Mouse (Mus musculus): ENCODE results near the gene Vps13c. TPM values are rescaled to one million over a fixed set of nuclear protein-coding genes. Genes with fewer than 3 reads are reported as not detected.

The Vps13c gene
- polyA plus RNA-seq, 1 experiment from 2014 or later: 9.3 TPM

DNA sequence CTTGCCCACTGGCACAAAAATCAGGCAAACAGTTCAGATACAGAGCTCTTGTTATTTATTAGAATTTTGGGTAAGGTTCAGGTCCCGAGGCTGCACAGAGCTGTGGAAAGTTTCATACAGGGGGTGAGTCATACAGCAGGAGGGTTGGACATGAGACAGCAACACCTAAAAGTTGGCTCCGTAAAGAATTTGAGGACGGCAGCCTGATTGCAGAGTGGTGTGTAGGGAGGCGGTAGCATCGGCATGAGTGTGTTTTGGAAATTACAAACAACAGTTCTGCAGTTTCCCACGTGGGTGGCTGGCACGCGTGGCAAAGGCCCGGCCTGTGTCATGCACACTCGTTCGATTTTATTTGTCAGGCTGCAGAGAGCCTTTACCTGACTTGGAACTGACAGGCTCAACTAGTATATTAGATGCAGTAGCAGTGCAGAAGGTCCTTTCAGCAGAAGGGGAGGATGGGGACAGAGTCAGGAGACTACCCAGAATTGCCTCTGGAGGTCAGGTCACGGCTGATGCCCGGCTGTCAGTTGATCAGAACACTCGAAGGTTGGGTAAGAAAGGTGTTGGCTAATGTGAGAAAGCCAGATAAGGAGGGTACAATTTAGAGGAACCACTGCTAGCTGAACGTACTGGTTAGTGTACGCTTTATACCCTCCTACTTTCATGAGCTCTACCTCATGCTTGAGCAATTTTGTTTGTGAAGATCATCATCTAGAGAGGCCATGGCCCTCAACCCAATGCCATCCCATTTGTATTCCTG lies 29.7 kb downstream of the Vps13c start:
- WGBS: 91% methylated on average over 16 of the region's 16 CpGs
- no peak for ATAC-seq

DNA sequence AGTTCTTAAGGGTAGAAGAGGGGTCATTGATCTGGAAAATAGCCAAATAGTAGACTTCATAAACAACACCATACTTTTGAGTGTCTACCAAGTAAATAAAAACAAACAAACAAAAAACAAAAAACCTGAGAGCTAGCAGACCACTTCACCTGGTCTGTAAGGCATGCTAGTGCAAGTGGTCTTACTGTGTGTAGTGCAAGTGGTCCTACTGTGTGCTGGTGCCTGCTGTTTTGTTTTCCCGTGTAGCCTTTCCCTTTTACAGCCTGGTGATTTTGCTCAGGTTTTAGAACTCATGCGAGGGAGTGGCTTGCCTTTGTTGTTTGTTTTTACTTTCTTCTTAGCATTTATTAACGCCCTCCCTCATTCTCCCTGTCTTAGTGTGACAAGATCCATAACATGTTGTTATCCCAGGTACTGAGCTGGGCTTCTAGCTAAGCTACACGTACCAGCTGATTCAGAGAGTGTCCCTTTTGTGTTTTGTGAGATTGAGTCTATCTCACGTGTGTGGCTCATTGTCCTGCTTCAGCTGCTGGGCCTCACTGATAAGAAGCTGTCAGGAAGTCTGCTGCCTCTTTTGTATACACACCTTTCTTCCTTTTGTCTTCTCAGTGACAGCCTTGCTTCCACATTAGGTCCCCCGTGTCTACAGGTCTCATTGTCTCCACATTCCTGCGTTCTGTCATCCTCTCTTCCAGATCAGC lies 34.5 kb downstream of the Vps13c start:
- H3K4me3 ChIP-seq (ENCODE audit: low read length): no peak overlapping the region
- no peak for ATAC-seq
- H3K36me3 ChIP-seq (ENCODE audit: control insufficient read depth, insufficient read depth, low read length): no peaks in the 10 kb centered on the region
- H3K4me2 ChIP-seq (ENCODE audit: low read length): no peak overlapping the region
- WGBS: 76% methylated on average over 7 of the region's 7 CpGs
- no peaks in the 10 kb centered on the region for H3K27me3 ChIP-seq (replicated peaks; ENCODE audit: control insufficient read depth, insufficient read depth, low read length)
- no peaks in the 10 kb centered on the region for H3K4me1 ChIP-seq (ENCODE audit: control insufficient read depth, insufficient read depth, low read depth, low read length)
- no peaks in the 10 kb centered on the region for H3K9me3 ChIP-seq (ENCODE audit: control insufficient read depth, low read length)
- H3K27ac ChIP-seq (ENCODE audit: low read depth, low read length): no peak overlapping the region
- no peak overlapping the region for H3K9ac ChIP-seq (ENCODE audit: low read depth, low read length)

More for the DNA sequence above, 29.7 kb downstream of the Vps13c start:
- H3K4me1 ChIP-seq (ENCODE audit: control insufficient read depth, insufficient read depth, low read depth, low read length): no peaks in the 10 kb centered on the region
- no peaks in the 10 kb centered on the region for H3K36me3 ChIP-seq (ENCODE audit: control insufficient read depth, insufficient read depth, low read length)
- H3K4me2 ChIP-seq (ENCODE audit: low read length): no peak overlapping the region
- H3K9ac ChIP-seq (ENCODE audit: low read depth, low read length): no peak overlapping the region
- no peaks in the 10 kb centered on the region for H3K27me3 ChIP-seq (replicated peaks; ENCODE audit: control insufficient read depth, insufficient read depth, low read length)
- H3K9me3 ChIP-seq (ENCODE audit: control insufficient read depth, low read length): no peaks in the 10 kb centered on the region
- H3K4me3 ChIP-seq (ENCODE audit: low read length): no peak overlapping the region
- H3K27ac ChIP-seq (ENCODE audit: low read depth, low read length): no peak overlapping the region

DNA sequence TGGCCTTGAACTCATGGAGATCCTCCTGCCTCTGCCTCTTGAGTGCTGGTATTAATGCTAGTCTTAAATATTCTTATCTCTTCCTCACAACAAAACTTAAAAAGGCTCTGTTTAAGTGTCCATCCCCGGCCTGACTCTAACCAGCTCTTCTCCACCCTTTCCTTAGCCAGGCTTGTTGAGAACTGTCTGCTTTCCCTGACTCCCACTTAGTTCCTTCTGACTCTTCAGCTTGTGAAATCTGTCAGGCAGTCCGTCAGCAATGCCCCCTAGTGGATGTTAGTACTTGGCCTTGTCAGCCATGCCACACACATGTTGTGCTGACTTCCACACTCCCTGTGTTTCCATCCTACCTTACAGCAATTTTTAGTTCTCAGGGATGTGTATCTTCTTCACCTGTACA lies 35.1 kb downstream of the Vps13c start:
- H3K36me3 ChIP-seq (ENCODE audit: control insufficient read depth, insufficient read depth, low read length): no peaks in the 10 kb centered on the region
- H3K4me1 ChIP-seq (ENCODE audit: control insufficient read depth, insufficient read depth, low read depth, low read length): no peaks in the 10 kb centered on the region
- no peak overlapping the region for H3K27ac ChIP-seq (ENCODE audit: low read depth, low read length)
- ATAC-seq: no peak
- H3K4me3 ChIP-seq (ENCODE audit: low read length): no peak overlapping the region
- 74% methylated on average over 2 of the region's 2 CpGs for WGBS
- H3K27me3 ChIP-seq (replicated peaks; ENCODE audit: control insufficient read depth, insufficient read depth, low read length): no peaks in the 10 kb centered on the region
- H3K4me2 ChIP-seq (ENCODE audit: low read length): no peak overlapping the region
- no peaks in the 10 kb centered on the region for H3K9me3 ChIP-seq (ENCODE audit: control insufficient read depth, low read length)
- H3K9ac ChIP-seq (ENCODE audit: low read depth, low read length): no peak overlapping the region

DNA sequence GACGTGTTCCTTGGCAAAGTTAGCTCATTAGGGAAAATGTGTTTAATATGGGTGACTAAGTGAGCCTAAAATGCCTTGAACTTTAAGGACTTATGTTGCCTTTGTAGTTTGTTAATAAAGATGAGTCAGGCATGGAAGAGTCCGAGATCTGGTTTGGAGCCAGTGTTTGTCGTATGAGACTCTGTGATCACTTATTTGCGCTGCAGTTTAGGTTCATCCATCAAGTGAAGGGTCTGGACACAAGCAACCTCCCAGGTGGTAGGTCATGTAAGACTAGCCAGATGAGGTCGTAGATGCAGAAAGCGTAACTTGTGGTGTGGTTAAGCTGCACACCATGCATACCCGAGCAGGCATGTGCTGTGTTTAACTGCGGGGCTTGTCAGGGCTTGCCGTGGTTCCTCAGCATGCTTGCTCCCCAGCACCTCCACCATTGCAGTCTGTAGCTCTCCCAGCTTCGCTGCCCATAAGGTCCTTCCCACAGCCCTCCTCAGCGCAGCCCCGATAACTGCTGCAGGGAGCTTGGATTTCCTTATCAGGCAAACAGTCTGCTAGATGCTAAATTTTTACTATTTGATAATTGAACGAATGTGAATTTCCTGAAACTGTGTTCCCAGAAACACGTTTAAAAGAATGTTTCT lies 37.0 kb downstream of the Vps13c start:
- Histone ChIP-seq H3K4me3 (ENCODE audit: low read length) (no peak overlapping the region), H3K4me2 (ENCODE audit: low read length) (no peak overlapping the region), H3K36me3 (ENCODE audit: control insufficient read depth, insufficient read depth, low read length) (no peaks in the 10 kb centered on the region), H3K9ac (ENCODE audit: low read depth, low read length) (no peak overlapping the region), H3K4me1 (ENCODE audit: control insufficient read depth, insufficient read depth, low read depth, low read length) (no peaks in the 10 kb centered on the region), H3K27me3 (replicated peaks; ENCODE audit: control insufficient read depth, insufficient read depth, low read length) (no peaks in the 10 kb centered on the region), H3K27ac (ENCODE audit: low read depth, low read length) (no peak overlapping the region), H3K9me3 (ENCODE audit: control insufficient read depth, low read length) (no peaks in the 10 kb centered on the region)
- ATAC-seq: no peak
- WGBS: 84% methylated on average over 14 of the region's 14 CpGs

DNA sequence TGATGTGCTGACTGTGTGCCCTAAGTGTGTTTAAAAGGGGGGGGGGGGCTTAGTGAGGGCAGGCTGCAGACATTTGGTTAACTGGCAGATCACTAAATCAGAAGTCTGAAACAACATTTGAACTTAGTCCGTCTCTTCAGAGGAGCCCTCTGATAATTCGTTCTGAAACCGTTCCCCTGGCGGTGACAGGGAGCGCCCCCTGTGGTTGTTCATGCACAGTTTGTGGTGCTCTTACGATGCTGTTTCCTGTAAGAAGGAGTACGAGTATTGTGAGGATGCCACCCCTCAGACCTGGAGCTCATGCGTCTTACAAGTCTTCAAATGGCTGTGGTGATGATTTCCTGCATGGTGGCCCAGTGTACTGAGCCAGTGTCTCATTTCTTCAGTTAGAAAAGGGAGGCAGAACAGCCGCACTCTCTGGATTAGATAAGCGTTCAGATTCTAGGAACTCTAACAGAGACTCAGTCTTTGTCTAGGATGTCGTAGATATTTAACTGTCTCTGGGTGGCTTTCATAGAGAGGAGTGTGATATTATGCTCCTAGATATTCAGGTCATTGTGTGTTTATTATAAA lies 38.1 kb downstream of the Vps13c start:
- 91% methylated on average over 11 of the region's 11 CpGs for WGBS
- Histone ChIP-seq H3K36me3 (ENCODE audit: control insufficient read depth, insufficient read depth, low read length) (no peaks in the 10 kb centered on the region), H3K27ac (ENCODE audit: low read depth, low read length) (no peak overlapping the region), H3K4me3 (ENCODE audit: low read length) (no peak overlapping the region), H3K9me3 (ENCODE audit: control insufficient read depth, low read length) (no peaks in the 10 kb centered on the region), H3K4me1 (ENCODE audit: control insufficient read depth, insufficient read depth, low read depth, low read length) (no peaks in the 10 kb centered on the region), H3K27me3 (replicated peaks; ENCODE audit: control insufficient read depth, insufficient read depth, low read length) (no peaks in the 10 kb centered on the region), H3K9ac (ENCODE audit: low read depth, low read length) (no peak overlapping the region), H3K4me2 (ENCODE audit: low read length) (no peak overlapping the region)
- no peak for ATAC-seq

DNA sequence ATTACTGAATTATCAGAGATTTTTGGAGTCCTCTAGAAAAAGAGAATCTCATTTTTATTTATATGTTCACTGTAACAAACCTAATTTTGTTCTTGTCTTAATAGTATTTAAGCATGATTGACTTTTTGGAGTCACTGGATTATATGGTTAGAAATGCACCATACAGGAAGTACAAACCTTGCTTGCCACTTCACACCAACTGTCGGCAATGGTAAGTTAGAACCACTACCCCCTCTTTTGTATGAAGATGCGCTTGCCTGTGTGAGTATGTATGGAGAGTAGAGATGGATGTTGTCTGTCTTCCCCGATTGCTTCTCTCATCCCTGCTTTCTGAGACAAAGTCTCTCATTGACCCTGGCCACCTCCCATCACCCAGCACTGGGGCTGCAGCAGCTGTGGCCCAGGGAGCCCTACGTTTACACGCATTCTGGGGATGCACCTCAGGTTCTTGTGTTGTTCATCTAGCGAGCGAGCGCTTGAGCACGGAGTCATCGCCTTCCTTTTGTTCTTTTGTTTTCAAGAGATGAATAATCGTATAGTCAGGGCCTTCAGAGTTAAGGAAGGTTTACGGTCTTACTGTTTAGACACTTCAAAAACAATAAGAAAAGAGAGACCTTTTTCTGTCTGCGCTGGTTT lies 43.3 kb downstream of the Vps13c start:
- H3K4me3 ChIP-seq (ENCODE audit: low read length): no peak overlapping the region
- no peaks in the 10 kb centered on the region; the same call in 1 of the 2 replicates for H3K36me3 ChIP-seq (ENCODE audit: control insufficient read depth, insufficient read depth, low read length)
- H3K27ac ChIP-seq (ENCODE audit: low read depth, low read length): no peak overlapping the region
- no peaks in the 10 kb centered on the region for H3K4me1 ChIP-seq (ENCODE audit: control insufficient read depth, insufficient read depth, low read depth, low read length)
- H3K4me2 ChIP-seq (ENCODE audit: low read length): no peak overlapping the region
- H3K27me3 ChIP-seq (replicated peaks; ENCODE audit: control insufficient read depth, insufficient read depth, low read length): no peaks in the 10 kb centered on the region
- no peaks in the 10 kb centered on the region for H3K9me3 ChIP-seq (ENCODE audit: control insufficient read depth, low read length)
- H3K9ac ChIP-seq (ENCODE audit: low read depth, low read length): no peak overlapping the region
- WGBS: 56% methylated on average over 13 of the region's 13 CpGs
- no peak for ATAC-seq

DNA sequence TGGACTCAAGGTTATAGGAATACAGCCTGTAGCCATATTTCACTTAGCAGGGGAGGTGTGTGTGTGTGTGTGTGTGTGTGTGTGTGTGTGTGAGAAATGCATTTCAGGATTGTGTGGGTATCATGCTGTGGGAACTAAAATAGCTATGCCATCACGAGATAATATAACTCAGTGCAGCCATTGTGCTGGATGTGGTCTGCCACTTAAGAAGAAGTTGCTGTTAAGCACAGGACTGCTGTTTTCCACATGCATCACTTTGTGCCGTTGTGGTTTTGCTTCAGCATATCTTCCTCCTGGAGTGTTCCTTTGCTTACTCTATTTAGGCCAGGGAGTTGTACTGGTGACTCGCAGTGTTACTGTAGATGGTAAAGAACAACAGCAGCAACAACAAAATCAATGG lies 43.9 kb downstream of the Vps13c start:
- H3K9ac ChIP-seq (ENCODE audit: low read depth, low read length): no peak overlapping the region
- H3K27ac ChIP-seq (ENCODE audit: low read depth, low read length): no peak overlapping the region
- H3K27me3 ChIP-seq (replicated peaks; ENCODE audit: control insufficient read depth, insufficient read depth, low read length): no peaks in the 10 kb centered on the region
- H3K9me3 ChIP-seq (ENCODE audit: control insufficient read depth, low read length): no peaks in the 10 kb centered on the region
- ATAC-seq: no peak
- 84% methylated on average over 3 of the region's 3 CpGs for WGBS
- H3K4me1 ChIP-seq (ENCODE audit: control insufficient read depth, insufficient read depth, low read depth, low read length): no peaks in the 10 kb centered on the region
- no peaks in the 10 kb centered on the region; the same call in 1 of the 2 replicates for H3K36me3 ChIP-seq (ENCODE audit: control insufficient read depth, insufficient read depth, low read length)
- no peak overlapping the region for H3K4me2 ChIP-seq (ENCODE audit: low read length)
- no peak overlapping the region for H3K4me3 ChIP-seq (ENCODE audit: low read length)

DNA sequence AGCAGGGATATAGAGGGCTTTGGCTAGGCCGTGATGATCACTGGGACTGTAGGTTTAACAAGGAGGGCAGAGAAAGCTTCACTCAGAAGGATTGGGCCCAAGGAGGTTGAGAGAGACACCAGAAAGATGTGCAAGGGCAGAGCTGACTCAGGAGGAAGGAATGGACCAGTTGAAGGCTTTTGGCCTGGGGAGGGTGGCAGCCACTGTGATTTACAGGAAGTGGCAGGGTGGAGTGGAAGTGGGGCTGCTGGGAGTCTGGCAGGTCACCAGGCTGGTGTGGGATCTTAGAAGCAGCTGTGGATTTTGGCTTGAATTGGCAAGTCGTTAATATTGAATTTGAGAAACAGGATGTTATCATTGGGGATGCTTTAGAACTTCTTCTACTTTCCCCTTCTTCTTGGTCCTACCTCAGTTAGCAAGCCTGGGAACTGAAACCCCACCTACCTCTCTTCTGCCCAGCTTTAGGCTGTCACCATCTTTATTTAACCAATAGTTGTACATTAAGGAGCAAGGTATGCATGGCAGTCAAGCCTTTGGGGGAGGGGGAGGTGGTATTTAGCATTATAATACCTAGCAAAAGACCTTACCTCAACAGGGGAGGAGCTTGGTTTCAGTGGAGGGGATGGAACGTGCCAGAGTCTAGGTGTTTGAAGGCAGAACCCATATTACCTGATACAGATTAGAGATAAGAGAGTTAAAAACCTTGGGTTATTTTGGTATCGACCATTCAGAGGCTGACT lies 47.0 kb downstream of the Vps13c start:
- Histone ChIP-seq H3K27me3 (replicated peaks; ENCODE audit: control insufficient read depth, insufficient read depth, low read length) (no peaks in the 10 kb centered on the region), H3K9ac (ENCODE audit: low read depth, low read length) (no peak overlapping the region), H3K4me3 (ENCODE audit: low read length) (no peak overlapping the region), H3K4me1 (ENCODE audit: control insufficient read depth, insufficient read depth, low read depth, low read length) (no peaks in the 10 kb centered on the region), H3K4me2 (ENCODE audit: low read length) (no peak overlapping the region), H3K36me3 (ENCODE audit: control insufficient read depth, insufficient read depth, low read length) (peaks cover 7% of the 10 kb centered on the region), H3K9me3 (ENCODE audit: control insufficient read depth, low read length) (no peaks in the 10 kb centered on the region), H3K27ac (ENCODE audit: low read depth, low read length) (no peak overlapping the region)
- ATAC-seq: no peak
- WGBS: 88% methylated on average over 4 of the region's 4 CpGs
